Mouse (Mus musculus) erythroblast, embryonic 14.5 days (primary cell): Measurements from ENCODE around the gene Trabd2b. TPM values are rescaled to one million over a fixed set of nuclear protein-coding genes. Genes with fewer than 3 reads are reported as not detected.

Experiments
- H3K27me3 ChIP-seq: 2 replicates; pipeline ENCODE4 v1.6.1; 2012; ENCODE audit warnings: inconsistent platforms; ENCODE audit not compliant: control insufficient read depth
- H3K36me3 ChIP-seq: 2 replicates; pipeline ENCODE4 v1.6.1; 2012; ENCODE audit warnings: mild to moderate bottlenecking, inconsistent platforms; ENCODE audit not compliant: control insufficient read depth
- H3K4me1 ChIP-seq: 2 replicates; pipeline ENCODE4 v1.6.1; 2012; ENCODE audit warnings: inconsistent platforms; ENCODE audit not compliant: control insufficient read depth
- H3K4me3 ChIP-seq: replicated peaks from 2 replicates; pipeline ENCODE3; 2012; ENCODE audit warnings: moderate library complexity, mild to moderate bottlenecking, inconsistent platforms
- H3K9me3 ChIP-seq: 2 replicates; pipeline ENCODE4 v1.6.1; 2012; ENCODE audit warnings: low read length, inconsistent platforms, mixed read lengths; ENCODE audit not compliant: control insufficient read depth
- GATA1 ChIP-seq: IDR thresholded peaks from 2 replicates; pipeline ENCODE4 v1.6.1; 2012; ENCODE audit warnings: low read length, inconsistent platforms, mixed read lengths
- TAL1 ChIP-seq: IDR thresholded peaks from 3 replicates; pipeline ENCODE4 v1.6.1; 2012; ENCODE audit warnings: low read length, inconsistent platforms, mixed read lengths
- polyA plus RNA-seq: library from polyadenylated mRNA; stranded (reverse); fragments of >175 nt; gene quantifications from 2 replicates; pipeline ENCODE4 v1.2.3, GENCODE M21; 2012

Trabd2b gene
- polyA plus RNA-seq, 1 experiment = not detected

DNA sequence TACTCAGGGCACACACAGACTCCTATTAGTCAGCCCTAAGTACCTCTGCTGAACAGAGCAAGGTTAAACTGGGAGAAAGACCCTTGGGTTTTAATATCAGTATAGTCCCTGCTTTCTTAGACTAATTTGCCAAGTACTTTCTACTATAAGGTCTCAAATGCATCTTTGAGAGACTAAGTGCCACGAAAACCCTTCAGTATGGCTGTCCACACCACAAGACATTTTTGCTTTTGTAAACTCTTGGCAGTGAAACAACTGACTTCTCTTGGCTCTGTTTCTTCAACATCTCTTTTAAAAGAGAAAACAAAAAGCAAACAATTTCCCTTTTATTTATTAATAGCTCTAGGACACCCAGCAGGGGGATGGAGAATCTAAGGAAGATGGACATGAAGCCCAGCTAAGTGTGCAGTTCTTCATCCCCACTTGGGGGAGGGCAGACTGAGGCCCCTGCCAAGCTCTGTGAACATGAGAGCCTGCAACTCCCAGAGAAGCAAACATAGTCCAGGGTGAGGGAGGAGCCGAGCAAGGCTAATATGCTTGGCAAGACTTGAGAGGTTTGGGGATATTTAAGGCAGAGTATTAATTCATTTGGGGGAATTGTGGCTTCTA is 18.9 kb upstream of the Trabd2b start:
- no peak for TF ChIP-seq TAL1
- no peak for TF ChIP-seq GATA1
- Histone ChIP-seq H3K36me3 (no peaks in the 10 kb centered on the region), H3K4me3 (no peak overlapping the region), H3K4me1 (no peaks in the 10 kb centered on the region), H3K9me3 (no peaks in the 10 kb centered on the region), H3K27me3 (no peaks in the 10 kb centered on the region)

DNA sequence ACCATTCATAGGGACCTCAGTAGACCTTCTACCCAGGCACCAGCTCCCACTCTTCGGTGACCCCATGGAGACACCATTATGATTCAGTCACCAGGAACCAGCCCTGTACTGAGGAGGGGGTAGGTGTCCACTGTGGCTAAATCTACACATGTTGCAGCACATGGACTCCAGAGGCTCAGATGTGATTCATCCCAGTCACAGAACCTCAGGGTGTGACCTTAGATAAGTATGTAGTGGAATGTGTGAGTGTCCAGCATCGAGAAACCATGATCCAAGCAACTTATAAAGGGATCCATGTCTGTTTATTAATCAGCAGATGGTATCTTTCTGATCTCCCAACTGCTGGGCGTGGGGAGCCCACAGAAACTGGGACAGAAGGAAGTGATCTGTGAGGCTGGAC is 18.2 kb upstream of the Trabd2b start:
- Histone ChIP-seq H3K4me3 (no peak overlapping the region), H3K4me1 (no peaks in the 10 kb centered on the region), H3K27me3 (no peaks in the 10 kb centered on the region), H3K9me3 (no peaks in the 10 kb centered on the region), H3K36me3 (no peaks in the 10 kb centered on the region)
- TF ChIP-seq TAL1 = no peak
- no peak for TF ChIP-seq GATA1

DNA sequence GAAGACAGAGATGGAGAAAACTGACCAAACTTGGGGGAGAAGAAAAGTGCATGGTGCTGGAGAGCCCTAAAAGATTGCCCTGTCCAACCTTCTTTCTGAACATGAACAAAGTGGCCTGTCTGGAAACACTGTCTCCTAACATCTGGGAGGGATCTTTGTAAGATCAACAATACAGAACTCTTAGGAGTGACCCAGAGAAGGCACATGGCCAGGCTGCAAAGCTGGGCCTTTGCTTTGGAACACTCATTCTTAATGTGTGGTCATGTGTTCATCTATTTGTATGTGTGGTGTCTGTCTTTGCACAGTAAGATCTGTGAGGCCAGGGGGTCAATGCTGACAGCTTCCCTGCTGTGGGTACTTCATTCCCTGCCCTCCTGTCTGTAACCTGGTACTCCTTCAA is 16.9 kb upstream of the Trabd2b start:
- Histone ChIP-seq H3K27me3 (no peaks in the 10 kb centered on the region), H3K4me1 (no peaks in the 10 kb centered on the region), H3K36me3 (no peaks in the 10 kb centered on the region), H3K9me3 (no peaks in the 10 kb centered on the region), H3K4me3 (no peak overlapping the region)
- TF ChIP-seq GATA1 (no peak), TAL1 (no peak)

DNA sequence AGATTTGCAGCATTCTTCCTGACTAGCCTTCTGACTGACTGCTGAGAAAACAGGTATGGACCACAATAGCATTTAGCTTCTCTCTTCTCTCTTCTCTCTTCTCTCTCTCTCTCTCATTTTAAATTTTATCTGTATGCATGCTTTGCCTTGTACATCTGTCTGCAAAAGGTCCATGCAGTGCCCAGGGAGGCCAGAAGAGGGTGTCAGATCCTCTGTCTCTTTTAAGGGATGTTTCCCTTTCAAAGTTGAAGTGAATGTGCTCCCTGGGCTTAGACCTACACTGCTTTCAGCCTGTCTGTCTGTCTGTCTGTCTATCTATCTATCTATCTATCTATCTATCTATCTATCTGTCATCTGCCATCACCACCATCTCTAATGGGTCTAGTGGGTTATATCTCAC is 8.9 kb upstream of the Trabd2b start:
- Histone ChIP-seq H3K4me3 (no peak overlapping the region), H3K36me3 (no peaks in the 10 kb centered on the region), H3K9me3 (no peaks in the 10 kb centered on the region), H3K27me3 (no peaks in the 10 kb centered on the region), H3K4me1 (no peaks in the 10 kb centered on the region)
- TF ChIP-seq TAL1 (no peak), GATA1 (no peak)

DNA sequence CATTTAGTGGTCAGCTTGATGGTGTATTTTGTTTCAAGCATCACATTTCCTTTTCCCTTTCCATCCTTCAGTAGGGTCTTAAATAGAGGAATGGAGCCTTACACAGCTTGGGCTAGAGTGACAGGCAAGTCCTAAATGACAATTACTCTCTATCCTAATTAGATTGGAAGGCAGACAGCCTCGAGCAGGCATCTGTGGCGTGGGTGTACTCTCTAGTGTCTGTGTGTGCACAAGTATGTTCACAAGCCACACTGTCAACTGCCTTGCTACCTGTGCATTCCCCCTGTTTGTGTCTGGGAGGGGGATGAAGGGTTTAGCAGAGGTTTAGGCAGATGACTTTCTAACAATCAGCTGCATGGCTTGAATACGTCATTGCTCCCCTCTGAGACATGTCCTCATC is 6.7 kb upstream of the Trabd2b start:
- H3K27me3 ChIP-seq = no peaks in the 10 kb centered on the region
- TF ChIP-seq TAL1 (no peak), GATA1 (no peak)
- H3K36me3 ChIP-seq = no peaks in the 10 kb centered on the region
- H3K4me3 ChIP-seq = no peak overlapping the region
- H3K9me3 ChIP-seq = no peaks in the 10 kb centered on the region
- H3K4me1 ChIP-seq = no peaks in the 10 kb centered on the region

DNA sequence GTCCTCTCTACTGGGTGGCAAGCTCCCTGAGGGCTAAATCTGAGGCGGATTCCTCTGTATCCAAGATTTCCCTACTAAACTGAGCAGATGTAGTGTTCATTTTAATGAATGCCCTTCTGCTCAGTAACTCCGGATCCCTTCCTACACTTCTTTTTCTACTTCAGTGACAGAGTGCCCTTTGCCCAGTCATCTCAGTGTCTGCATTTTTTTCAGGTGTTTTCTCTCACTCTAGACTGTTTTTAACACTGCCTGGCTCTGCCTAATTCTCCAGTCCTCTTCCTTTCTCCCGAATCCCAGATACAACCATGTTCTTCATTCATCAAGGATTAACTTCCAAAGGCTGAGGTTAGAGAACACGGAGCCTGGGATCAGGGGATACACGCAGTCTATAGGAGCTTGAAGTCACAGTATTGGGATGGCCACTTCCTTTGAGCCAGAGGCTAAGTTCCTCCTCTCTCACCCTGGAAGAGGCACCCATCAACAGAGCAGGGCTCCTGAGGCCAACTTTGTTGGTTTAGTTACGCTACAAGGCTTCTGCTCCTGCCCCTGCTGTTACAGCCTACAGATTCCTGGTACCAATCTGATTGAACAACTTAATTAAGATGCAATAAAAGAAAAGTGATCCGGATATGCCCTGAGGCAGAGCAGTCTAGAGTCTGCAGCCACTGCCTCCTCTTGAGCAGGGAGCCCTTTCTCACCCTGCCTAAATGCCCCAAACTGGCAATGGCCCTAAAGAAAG is 4.4 kb upstream of the Trabd2b start:
- Histone ChIP-seq H3K36me3 (no peaks in the 10 kb centered on the region), H3K9me3 (no peaks in the 10 kb centered on the region), H3K4me1 (no peaks in the 10 kb centered on the region), H3K27me3 (peaks cover 17% of the 10 kb centered on the region), H3K4me3 (no peak overlapping the region)
- TF ChIP-seq GATA1 = no peak

DNA sequence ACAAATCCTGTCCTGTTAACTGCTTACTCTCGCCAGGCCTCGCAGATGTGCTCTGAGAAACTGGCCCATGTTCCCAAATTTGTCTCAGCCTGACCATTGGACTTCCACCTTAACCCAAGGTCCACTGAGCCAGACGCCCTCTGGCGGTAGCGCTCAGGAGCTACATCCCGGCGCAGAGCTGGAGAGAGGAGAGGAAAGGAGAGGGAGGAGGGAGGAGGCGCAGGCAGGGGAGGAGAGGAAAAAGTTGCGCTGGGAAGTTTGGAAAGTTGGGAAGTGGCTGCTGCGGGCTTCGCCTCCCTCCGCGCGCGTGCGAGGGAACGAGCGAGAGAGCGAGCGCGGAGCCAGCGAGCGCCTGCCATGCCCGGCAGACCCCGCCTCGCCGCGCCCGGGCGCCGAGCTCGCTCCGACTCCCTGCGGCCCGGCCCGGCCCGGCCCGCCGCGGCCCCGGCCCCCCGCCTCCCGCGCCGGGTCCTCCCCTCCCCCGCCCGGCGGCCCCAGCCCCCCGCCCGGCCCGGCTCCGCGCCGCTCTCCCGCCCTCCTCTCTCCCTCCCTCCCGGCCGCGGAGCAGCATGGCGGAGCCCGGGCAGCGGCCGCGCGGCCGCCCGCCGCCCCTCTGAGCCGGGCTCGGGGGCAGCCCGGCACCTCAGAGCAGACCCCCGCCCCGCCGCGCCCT is 706 bp upstream of the Trabd2b start:
- Histone ChIP-seq H3K36me3 (no peaks in the 10 kb centered on the region), H3K27me3 (peaks cover 43% of the 10 kb centered on the region), H3K4me3 (peak overlapping the region; percentile 18), H3K9me3 (no peaks in the 10 kb centered on the region), H3K4me1 (no peaks in the 10 kb centered on the region)
- TF ChIP-seq TAL1 (no peak), GATA1 (no peak)

DNA sequence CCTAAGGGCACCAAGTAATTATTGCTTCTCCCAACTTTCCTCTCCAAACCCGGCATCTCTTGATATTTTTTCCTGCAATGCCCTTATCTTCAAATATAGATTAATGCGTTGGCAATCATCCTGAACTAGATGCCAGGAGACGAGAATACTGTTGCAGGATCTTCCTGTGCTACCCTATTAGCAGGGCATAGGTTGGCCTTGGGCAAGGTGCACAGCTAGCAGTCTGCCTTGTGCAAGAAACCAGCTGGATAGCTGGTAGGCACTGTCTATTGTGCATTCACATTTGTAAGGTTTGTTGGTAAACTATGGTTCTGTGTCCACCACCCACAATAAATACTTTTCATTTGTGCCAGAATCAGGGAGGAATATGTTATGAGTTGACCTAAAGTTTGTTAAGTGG is 992 bp downstream of the Trabd2b start:
- TF ChIP-seq GATA1 (no peak), TAL1 (no peak)
- Histone ChIP-seq H3K27me3 (peaks cover 43% of the 10 kb centered on the region), H3K4me3 (no peak overlapping the region), H3K36me3 (no peaks in the 10 kb centered on the region), H3K4me1 (no peaks in the 10 kb centered on the region), H3K9me3 (no peaks in the 10 kb centered on the region)

DNA sequence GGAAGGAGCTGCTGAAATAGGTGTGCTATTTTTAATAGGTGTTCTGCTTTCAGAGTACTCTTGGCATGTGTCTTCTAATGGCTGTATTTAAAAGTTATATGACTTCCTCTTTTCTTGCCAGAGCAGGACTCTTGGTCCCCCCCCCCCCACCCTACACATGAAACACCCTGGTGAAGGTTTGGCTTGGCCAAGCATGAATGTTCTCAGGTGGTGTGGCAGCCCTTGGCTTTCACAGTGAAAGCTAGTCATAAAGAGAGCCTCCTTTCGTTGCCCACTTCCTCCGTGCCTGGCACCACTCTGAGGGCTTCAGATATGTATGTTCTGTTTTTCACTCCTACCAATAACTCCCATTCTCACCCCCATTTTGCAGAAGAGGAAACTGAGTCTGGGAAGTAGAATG is 1.8 kb downstream of the Trabd2b start:
- Histone ChIP-seq H3K4me1 (no peaks in the 10 kb centered on the region), H3K27me3 (peaks cover 43% of the 10 kb centered on the region), H3K4me3 (no peak overlapping the region), H3K9me3 (no peaks in the 10 kb centered on the region), H3K36me3 (no peaks in the 10 kb centered on the region)
- TF ChIP-seq TAL1 (no peak), GATA1 (no peak)

DNA sequence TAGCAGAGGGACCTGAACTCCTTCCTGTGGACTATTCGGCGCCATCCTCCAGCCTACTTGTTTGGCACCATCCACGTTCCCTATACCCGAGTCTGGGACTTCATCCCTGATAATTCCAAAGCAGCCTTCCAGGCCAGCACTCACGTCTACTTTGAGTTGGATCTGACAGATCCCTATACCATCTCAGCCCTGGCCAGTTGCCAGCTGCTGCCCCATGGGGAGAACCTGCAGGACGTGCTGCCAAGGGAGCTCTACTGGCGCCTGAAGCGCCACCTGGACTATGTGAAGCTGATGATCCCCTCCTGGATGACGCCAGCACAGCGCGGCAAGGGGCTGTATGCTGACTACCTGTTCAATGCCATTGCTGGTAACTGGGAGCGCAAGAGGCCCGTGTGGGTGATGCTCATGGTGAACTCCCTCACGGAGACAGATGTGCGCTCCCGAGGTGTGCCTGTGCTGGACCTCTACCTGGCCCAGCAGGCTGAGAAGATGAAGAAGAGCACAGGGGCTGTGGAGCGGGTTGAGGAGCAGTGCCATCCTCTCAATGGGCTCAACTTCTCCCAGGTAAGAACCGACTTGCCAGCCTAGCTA is 2.5 kb downstream of the Trabd2b start:
- Histone ChIP-seq H3K9me3 (no peaks in the 10 kb centered on the region), H3K4me3 (no peak overlapping the region), H3K27me3 (peaks cover 43% of the 10 kb centered on the region), H3K4me1 (no peaks in the 10 kb centered on the region), H3K36me3 (no peaks in the 10 kb centered on the region)
- TF ChIP-seq TAL1 (no peak), GATA1 (no peak)
